Mouse (Mus musculus) brain, adult 2 months (tissue): ENCODE data around the gene Ddrgk1.
"Not testable (repeated sequence)": the region's sequence is repeated elsewhere in the genome, so short reads cannot be mapped to it uniquely, and the experiment has no call there.

ENCODE experiments used
- DNase-seq: peaks from one replicate; pipeline ENCODE4 v3.0.0; 2011; ENCODE audit warnings: low read depth, low spot score

Gene Ddrgk1

GRCm38 (mm10) chr2:130653760-130654159 lies 10.7 kb downstream of the Ddrgk1 start:
- no peak for DNase-seq

DNA sequence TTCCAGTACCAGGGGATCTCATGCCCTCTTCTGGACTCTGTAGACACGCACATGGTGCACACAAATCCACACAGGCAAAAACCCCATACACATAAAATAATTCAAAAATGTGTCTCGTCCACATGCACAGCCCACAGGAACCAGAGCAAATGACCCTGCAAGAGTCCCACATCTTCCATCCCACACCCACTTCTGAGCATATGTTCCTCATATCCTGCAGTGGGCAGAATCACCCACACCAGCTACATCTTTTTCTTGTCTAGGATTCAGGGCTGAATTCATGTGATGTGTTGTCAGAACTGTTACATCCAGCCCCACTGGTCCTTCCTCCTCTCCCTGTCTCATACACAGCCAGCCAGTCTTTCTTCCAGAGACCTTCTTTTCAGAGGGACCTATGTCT lies 11.2 kb downstream of the Ddrgk1 start:
- DNase-seq = peak; percentile 74

DNA sequence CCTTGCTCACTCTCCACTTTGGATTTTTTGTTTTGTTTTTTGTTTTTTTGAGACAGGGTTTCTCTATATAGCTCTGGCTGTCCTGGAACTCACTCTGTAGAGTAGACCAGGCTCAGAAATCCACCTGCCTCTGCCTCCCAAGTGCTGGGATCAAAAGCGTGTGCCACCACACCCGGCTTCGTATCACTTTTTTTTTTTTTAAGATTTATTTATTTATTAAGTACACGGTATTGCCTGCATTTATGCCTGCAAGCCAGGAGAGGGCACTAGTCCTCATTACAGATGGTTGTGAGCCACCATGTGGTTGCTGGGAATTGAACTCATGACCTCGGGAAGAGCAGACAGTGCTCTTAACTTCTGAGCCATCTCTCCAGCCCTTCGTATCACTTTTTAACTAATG lies 15.4 kb downstream of the Ddrgk1 start:
- not testable (repeated sequence) for DNase-seq

GRCm38 (mm10) chr2:130645198-130645597 lies 19.3 kb downstream of the Ddrgk1 start:
- DNase-seq = no peak

- peak; percentile 95 for DNase-seq
These were observed 21.6 kb downstream of the Ddrgk1 start, which contains the start of gene Lzts3 for GRCm38 (mm10) chr2:130642684-130643369. TSS of gene Lzts3 (minus strand) at chr2:130642803.

DNA sequence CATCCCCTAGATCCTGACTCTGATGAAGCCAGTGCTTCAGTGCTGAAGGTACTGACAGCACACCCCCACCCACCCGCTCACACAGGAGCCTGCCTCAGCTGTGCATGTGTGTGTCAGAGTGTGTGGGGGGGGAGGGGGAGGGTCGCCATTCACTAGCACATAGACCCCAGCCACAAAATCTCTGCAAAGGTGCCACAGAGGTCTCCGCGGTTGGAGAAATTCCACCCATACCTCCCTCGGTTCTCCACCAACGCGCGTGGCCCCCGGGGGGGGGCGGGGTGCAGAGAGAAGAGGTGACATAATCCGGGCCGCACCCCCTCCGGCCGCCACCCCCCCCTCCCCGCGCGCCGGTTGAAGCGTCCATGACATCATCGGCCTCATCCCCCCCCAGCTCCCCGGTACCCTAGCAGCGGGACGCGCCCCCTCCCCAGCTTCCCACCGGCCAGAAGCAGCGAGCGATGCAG lies 22.2 kb downstream of the Ddrgk1 start:
- peak; percentile 77 for DNase-seq

DNA sequence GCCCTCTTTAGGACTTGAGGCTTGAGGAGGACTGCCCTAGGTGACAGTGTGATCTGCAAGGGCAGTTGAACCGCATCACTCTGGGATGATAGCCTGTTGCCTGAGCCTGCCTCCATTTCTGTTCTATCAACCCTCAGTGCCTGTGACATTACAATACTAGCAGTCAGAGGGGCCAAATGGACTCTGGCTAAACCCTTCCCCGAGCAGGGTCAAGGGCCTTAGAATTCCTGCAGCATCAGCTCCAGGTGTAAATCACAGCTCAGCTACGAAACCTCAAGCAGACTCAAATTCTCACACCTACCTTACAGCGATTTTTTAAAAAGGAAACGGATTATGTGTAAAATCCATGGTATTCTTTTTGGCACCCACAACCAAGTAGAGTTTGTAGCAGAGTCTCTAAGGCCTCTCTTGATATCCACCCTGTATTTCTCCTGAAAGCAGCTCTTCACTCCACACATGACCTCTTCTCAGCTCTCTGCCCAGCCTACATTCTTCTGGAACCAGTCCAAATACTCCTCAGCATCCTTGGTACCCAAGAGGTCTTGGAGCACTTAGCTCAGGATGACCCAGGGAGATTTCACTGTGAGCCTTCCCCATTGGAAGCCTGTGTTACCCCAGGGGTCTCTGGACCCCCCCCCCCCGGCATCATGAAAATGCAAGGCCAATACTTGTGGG lies 23.0 kb downstream of the Ddrgk1 start:
- DNase-seq = no peak

GRCm38 (mm10) chr2:130639276-130639675 lies 25.2 kb downstream of the Ddrgk1 start:
- peak; percentile 49 for DNase-seq

DNA sequence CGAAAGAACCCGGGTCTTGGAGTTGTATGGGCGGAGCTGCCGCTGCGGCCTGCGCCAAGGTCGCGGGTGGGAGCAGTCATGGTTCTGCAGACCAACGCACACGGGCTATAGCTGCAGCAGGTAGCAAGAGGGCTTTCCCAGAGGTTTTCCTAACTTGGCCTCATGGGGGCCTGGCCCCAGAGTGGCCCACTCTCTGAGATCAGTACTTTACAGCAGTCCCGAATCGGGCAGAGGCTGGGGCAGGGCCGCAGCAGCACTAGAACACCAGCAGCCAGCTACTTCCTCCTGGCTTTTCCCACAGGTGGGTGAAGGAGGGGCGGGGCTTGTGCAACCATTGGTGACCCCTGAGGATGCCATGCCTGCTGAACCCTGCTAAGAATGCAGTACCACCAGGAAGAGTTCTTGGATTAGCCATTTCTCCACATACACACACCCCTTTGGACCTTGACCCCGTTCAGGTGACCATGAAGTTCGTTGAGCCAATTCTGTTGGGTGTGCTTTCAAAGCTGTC lies 26.3 kb downstream of the Ddrgk1 start:
- DNase-seq = no peak

- DNase-seq = peak; percentile 60
These were observed 28.6 kb downstream of the Ddrgk1 start for GRCm38 (mm10) chr2:130635847-130636246.

DNA sequence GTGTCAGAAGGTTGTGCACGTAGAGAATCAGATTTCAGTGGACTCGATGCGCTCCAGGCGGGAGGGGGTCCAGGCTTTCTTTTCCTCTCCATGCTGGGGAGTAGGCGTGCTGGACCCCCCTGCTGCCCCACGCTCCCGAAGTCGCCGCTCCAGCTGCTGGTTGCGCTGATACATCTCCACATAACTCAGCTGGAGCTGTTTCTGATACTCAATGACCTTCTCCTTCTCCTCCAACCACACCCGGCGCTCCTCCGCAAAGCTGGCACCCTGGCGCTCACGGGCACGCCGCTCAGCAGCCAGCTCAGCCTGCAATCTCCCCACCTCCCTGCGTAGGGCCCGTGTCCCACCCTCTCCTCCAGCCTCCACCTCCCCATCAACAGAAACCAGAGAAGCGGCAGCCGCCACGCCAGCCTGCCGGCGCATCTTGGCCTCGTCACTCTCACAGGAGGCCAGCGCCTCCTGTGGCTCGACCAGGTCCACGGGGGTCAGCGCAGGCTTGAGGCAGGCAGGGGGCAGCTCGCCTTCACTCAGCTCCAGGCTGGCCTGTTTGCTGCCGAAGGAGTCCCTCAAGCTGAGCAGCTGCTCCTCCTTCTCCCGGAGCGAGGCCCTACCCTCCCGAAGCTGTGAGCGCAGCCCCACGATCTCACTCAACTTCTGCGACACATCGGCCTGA lies 29.6 kb downstream of the Ddrgk1 start:
- peak; percentile 72 for DNase-seq

GRCm38 (mm10) chr2:130634006-130634738 lies 30.3 kb downstream of the Ddrgk1 start:
- peak; percentile 90 for DNase-seq

- DNase-seq = no peak
These were observed 31.4 kb downstream of the Ddrgk1 start for GRCm38 (mm10) chr2:130632887-130633675.

- peak; percentile 70 for DNase-seq
These were observed 32.0 kb downstream of the Ddrgk1 start for GRCm38 (mm10) chr2:130632416-130632815.

DNA sequence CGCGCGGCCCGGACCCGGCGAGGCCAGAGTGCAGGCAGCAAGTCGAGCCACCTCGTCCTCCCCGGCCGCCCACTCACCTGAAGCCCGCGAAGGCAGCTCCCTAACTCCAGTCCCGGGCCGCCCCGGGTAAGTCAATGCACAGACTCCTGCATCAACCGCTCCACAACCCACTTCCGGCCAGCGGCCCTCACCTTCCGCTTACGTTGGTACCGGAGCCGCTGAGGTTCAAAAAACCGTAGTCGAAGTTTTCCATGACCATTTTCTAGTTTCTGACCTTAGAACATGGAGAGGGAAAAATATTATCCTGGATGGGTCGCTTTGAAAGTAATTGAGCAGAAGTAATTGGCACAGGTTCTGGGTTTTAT lies 34.6 kb downstream of the Ddrgk1 start, which contains the start of the genes Fastkd5 and Ubox5:
TSS of gene Fastkd5 (minus strand) at position 189 of the 365 bp plus-strand sequence.
TSS of gene Ubox5 (minus strand) at position 200 of the 365 bp plus-strand sequence.
- DNase-seq = peak; percentile 96

- DNase-seq = no peak
These were observed 35.2 kb downstream of the Ddrgk1 start for GRCm38 (mm10) chr2:130629080-130629838.

DNA sequence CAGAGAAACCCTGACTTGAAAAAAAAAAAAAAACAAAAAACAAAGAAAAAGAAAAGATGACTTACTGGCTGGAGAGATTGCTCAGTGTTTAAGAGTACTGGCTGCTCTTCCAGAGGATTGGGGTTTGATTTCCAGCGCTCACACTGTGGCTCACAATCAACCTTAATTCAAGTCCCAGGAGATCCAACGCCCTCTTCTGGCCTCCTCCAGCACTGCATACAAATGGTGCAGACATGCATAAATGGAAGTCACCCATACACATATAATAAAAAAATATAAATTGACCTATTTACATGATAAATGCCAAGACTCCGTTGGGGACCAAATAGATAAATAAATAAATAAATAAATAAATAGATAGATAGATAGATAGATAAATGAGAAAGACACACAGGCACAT lies 36.0 kb downstream of the Ddrgk1 start:
- DNase-seq = no peak

GRCm38 (mm10) chr2:130618972-130619371 lies 45.5 kb downstream of the Ddrgk1 start:
- DNase-seq = peak; percentile 42

DNA sequence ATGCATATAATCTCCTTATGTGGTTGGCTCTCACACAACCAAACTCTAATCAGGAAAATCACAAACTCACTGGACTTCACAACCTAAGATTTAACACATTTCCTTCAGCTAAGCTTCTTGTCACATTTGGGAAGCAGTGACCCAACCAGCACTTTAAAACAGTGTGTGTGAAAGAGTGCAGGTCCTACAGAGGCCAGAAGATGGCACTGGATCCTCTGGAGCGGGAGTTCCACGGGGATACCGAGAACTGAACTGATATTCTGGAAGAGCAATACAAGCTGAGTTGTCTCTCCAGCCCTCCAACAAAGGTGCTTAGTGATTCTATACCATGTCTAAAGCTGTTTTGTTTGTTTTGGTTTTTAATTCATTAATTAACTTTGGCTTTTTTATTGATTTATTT lies 51.4 kb downstream of the Ddrgk1 start:
- peak; percentile 35 for DNase-seq
